In genomic region chr9:32020942-32021731, GRCm38 (mm10) we compare ENCODE assay signal across 10 mouse cellular contexts.
DNase-seq lines count a peak whose midpoint lies in the region; ATAC-seq and TF ChIP-seq lines count a peak whose summit lies in the region.
"Had no signal": no experiment of that assay in that cellular context is flagged by ENCODE, and none has a peak within 500 bp of the region (broad histone marks: within the 10 kb centered on the region; RNA-seq: fewer than 3 reads in every experiment).

No protein-coding gene starts in this region.

- H3K4me3 ChIP-seq in layer of hippocampus, adult 2 months = no peak overlapping the region
- no peak overlapping the region for H3K4me3 ChIP-seq in heart, embryonic 12.5 days
- H3K4me3 ChIP-seq: hindbrain, embryonic 15.5 days; megakaryocyte, embryonic 14.5 days had no signal

- no peaks in the 10 kb centered on the region for H3K9me3 ChIP-seq in heart, embryonic 12.5 days (replicated peaks)
- H3K9me3 ChIP-seq: hindbrain, embryonic 15.5 days; megakaryocyte, embryonic 14.5 days had no signal

- 32% methylated on average over 13 of the region's 13 CpGs for WGBS in heart, embryonic 12.5 days

- H3K4me1 ChIP-seq in heart, embryonic 12.5 days (replicated peaks) = peaks cover 27% of the 10 kb centered on the region
- H3K4me1 ChIP-seq: megakaryocyte, embryonic 14.5 days had no signal

- no peaks in the 10 kb centered on the region for H3K27me3 ChIP-seq in heart, embryonic 12.5 days (replicated peaks)
- H3K27me3 ChIP-seq: hindbrain, embryonic 15.5 days had no signal

- no peak for DNase-seq in layer of hippocampus, adult 2 months (ENCODE audit: low spot score in 2 of 2)
- no peak for DNase-seq in layer of hippocampus, adult 11-12 months (ENCODE audit: low spot score)
- peak; percentile 47 for DNase-seq in embryo, embryonic 9.5 days (ENCODE audit: extremely low spot score)
- DNase-seq in lung, postnatal 25 days (ENCODE audit: low spot score) = peak; percentile 26
- no peak for DNase-seq in thymus, postnatal 4 days
- DNase-seq: thymus, postnatal 25 days had no signal

- no peak overlapping the region for H3K4me2 ChIP-seq in heart, embryonic 12.5 days
- H3K4me2 ChIP-seq: hindbrain, embryonic 15.5 days had no signal

- ATAC-seq in heart, embryonic 12.5 days (ENCODE audit: insufficient number of reproducible peaks, low FRiP score) = no peak
- no peak for ATAC-seq in megakaryocyte, adult 5-6 weeks (ENCODE audit: poor library complexity, severe bottlenecking)

- TF ChIP-seq CTCF in layer of hippocampus, adult 2 months (conservative IDR thresholded peaks at IDR 0.05) = no peak

- H3K27ac ChIP-seq in layer of hippocampus, adult 2 months = peak overlapping the region; percentile 41; the same call in 1 of the 2 replicates
- peak overlapping the region; percentile 50 for H3K27ac ChIP-seq in heart, embryonic 12.5 days (ENCODE audit: poor library complexity, severe bottlenecking)
- H3K27ac ChIP-seq: hindbrain, embryonic 15.5 days had no signal

- H3K9ac ChIP-seq in heart, embryonic 12.5 days = no peak overlapping the region; the same call in 1 of the 2 replicates
- H3K9ac ChIP-seq: hindbrain, embryonic 15.5 days had no signal

- H3K36me3 ChIP-seq in heart, embryonic 12.5 days = no peaks in the 10 kb centered on the region
- H3K36me3 ChIP-seq: hindbrain, embryonic 15.5 days had no signal

Comparison
In these comparisons a context has a peak if more than half of its experiments do, and no peak if none do; other contexts are left out.
1. DNase-seq: peak in embryo, embryonic 9.5 days (single experiment) and lung, postnatal 25 days (single experiment); none in layer of hippocampus, adult 2 months (0 of 2), layer of hippocampus, adult 11-12 months (single experiment) and thymus, postnatal 4 days (single experiment).